Mouse (Mus musculus) forebrain, embryonic 10.5 days (tissue): Measurements from ENCODE around the gene Btbd17. TPM values are rescaled to one million over a fixed set of nuclear protein-coding genes. Genes with fewer than 3 reads are reported as not detected.
A peak's percentile ranks its signal among the peaks of the same experiment; 100 is the strongest.

Experiments used
- DNase-seq: peaks from one replicate; pipeline ENCODE4 v3.0.0-alpha.2; 2017; ENCODE audit warnings: low spot score; ENCODE audit errors: extremely low spot score
- H3K27ac ChIP-seq: fragments of 300-500 bp; sonication (generic); 2 replicates; pipeline ENCODE4 v1.5.1; 2016; ENCODE audit warnings: mild to moderate bottlenecking
- H3K27me3 ChIP-seq: fragments of 300-500 bp; sonication (generic); 2 replicates; pipeline ENCODE4 v1.6.1; 2016; ENCODE audit warnings: mild to moderate bottlenecking; ENCODE audit not compliant: poor library complexity, severe bottlenecking
- H3K36me3 ChIP-seq: fragments of 300-500 bp; sonication (generic); replicated peaks from 2 replicates; pipeline ENCODE4 v1.6.1; 2016; ENCODE audit warnings: mild to moderate bottlenecking, moderate library complexity
- H3K4me1 ChIP-seq: fragments of 300-500 bp; sonication (generic); 2 replicates; pipeline ENCODE4 v1.6.1; 2016
- H3K4me3 ChIP-seq: fragments of 300-500 bp; sonication (generic); 2 replicates; pipeline ENCODE4 v1.5.1; 2016; ENCODE audit warnings: mild to moderate bottlenecking, moderate library complexity
- H3K9me3 ChIP-seq: fragments of 300-500 bp; sonication (generic); 2 replicates; pipeline ENCODE4 v1.6.1; 2016; ENCODE audit warnings: mild to moderate bottlenecking, moderate library complexity
- WGBS: fragments of 180-500 bp; shearing (Covaris S2); methylation state at CpG from one replicate; pipeline ENCODE4 v1.1.7; 2016; 5-methylcytosine and 5-hydroxymethylcytosine counted together
- polyA plus RNA-seq: library from polyadenylated mRNA; unstranded; fragments of >200 nt; fragmentation: Nextera tagmentation; extraction: Ambion mirVana; gene quantifications from 2 replicates; pipeline ENCODE4 v1.2.1, GENCODE M21; 2016

Gene Btbd17
- 20.7 and 20.8 TPM in 2 replicates for polyA plus RNA-seq

DNA sequence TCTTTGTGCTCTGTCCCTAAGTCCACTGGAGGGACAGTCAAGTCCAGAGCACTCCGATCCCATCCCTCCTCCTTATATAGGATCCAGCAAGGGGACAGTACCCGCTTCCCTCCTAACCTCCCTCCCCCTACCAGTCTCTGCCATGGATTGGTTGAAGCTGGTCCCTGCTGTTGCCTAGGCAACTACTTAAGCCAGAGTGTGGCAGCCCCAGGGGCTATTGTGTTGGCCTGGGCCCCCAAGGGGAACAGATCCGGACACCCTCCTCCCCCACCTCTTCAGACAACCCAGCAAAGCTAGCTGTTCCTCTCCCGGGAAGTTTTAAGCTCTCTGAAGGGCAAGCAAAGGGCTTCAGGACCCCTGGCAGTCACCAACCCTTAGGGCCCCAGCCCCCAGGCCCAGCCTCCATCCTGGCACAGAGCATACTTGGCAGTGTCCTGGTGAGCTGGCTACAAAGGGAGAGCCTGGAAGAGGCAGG lies at the start of gene Btbd17:
Gene Btbd17 (minus strand): TSS at position 98 of the 475 bp plus-strand sequence.
- no peaks in the 10 kb centered on the region for H3K9me3 ChIP-seq
- peak within 1 kb of the TSS; percentile 58 for H3K4me3 ChIP-seq
- peaks cover 37% of the 10 kb centered on the region for H3K27me3 ChIP-seq
- peak; percentile 88 for DNase-seq
- 4% methylated on average over 4 of the region's 4 CpGs for WGBS
- H3K4me1 ChIP-seq = peaks cover 70% of the 10 kb centered on the region
- peak within 1 kb of the TSS; percentile 95 for H3K27ac ChIP-seq
- no peaks in the 10 kb centered on the region for H3K36me3 ChIP-seq

DNA sequence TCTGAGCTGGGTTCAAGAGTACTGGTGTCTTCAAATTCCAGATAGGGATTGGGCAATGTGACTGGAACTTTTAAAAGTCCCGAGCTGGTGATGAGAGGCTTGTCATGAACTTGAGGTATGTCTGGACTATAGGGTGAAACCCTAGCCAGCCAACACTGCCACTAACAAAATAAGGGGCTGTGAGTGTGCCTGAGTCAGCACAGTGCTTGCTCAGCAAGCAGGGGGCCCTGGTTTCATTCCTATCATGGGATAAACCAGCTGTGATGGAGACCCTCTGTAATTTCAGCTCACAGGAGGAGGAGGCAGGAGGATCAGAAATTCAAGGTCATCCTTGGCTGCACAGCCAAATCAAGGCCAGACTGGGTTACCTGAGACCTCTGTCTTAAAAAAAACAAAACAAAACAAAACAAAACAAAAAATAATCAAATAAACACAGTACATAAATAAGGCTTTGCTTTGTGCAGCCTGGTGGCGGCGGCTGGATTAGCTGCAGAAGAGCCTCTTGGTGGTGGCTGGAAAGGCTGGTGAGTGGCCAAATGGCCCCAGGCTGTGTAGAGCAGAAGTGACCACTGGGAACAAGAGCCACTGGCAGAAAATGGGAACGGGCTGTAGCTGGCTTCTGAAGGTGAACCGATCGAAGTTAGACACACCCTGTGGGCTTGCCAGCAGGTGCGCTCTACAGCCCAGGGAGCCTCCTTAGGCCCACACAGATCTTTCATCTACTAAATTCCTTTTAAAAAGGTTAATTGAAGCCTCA lies 48.9 kb upstream of the Btbd17 start:
- 67% methylated on average over 7 of the region's 7 CpGs for WGBS
- Histone ChIP-seq H3K4me3 (peak overlapping the region; percentile 24), H3K36me3 (no peaks in the 10 kb centered on the region), H3K27me3 (peaks cover 16% of the 10 kb centered on the region), H3K4me1 (peaks cover 42% of the 10 kb centered on the region), H3K9me3 (peaks cover 9% of the 10 kb centered on the region; the same call in 1 of the 2 replicates), H3K27ac (peak overlapping the region; percentile 83)
- DNase-seq = no peak

DNA sequence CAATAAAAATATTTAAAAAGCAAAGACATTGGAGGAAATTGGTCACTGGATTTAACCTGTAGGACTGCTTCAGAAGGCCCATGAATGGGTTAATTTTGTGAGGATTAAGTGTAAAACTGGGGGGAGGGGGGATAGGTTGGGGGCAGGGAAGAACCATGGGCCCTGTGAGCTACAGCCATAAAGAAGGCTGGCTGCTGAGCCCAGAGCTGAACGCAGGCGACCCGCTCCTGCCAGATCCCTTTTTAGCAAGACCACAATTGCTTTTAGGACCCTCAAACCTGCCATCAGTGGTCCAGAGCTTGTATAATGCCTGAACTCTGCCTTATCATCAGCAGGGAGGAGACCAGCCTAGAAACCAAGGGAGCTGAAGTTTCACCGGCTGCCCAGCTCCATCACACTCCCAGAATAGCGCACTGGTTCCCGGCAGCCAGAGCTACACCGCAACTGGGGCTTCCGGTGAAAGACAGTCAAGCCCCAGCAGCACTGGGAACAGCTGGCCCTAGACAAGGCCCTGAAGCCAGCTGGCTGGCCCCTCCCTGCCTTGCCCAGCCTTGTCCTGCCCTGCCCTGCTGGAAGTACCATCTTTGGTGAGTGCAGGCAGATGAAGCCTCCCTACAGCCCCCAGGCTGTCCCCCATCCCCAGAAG lies 48.2 kb upstream of the Btbd17 start:
- Histone ChIP-seq H3K4me3 (peak overlapping the region; percentile 24), H3K27ac (peak overlapping the region; percentile 83), H3K36me3 (no peaks in the 10 kb centered on the region), H3K4me1 (peaks cover 35% of the 10 kb centered on the region), H3K9me3 (peaks cover 9% of the 10 kb centered on the region; the same call in 1 of the 2 replicates), H3K27me3 (peaks cover 9% of the 10 kb centered on the region)
- WGBS = 3% methylated on average over 8 of the region's 8 CpGs
- peak; percentile 45 for DNase-seq

DNA sequence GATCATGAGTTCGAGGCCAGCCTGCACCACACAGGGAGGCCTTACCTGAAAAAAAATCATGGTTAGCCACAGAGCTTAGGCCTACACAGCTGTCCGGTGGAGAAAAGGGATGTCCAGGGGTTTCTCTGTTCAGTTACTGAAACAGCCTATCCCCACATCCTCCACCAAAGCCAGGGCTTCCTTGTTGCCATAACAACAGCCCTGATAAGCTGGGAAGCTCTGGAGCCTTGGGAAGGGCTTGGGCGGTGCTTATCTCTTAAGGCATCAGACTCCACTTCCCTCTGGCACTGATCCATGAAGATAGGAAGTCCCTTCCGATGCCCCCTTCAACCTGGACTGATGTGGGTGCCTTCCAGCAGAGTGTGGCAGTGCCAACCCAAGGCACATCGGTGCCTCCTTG lies 37.4 kb upstream of the Btbd17 start:
- H3K36me3 ChIP-seq = no peaks in the 10 kb centered on the region
- DNase-seq = no peak
- H3K27me3 ChIP-seq = no peaks in the 10 kb centered on the region; the same call in 1 of the 2 replicates
- no peak overlapping the region for H3K4me3 ChIP-seq
- H3K9me3 ChIP-seq = no peaks in the 10 kb centered on the region
- no peak overlapping the region for H3K27ac ChIP-seq
- WGBS = 56% methylated on average over 5 of the region's 5 CpGs
- H3K4me1 ChIP-seq = peaks cover 49% of the 10 kb centered on the region

DNA sequence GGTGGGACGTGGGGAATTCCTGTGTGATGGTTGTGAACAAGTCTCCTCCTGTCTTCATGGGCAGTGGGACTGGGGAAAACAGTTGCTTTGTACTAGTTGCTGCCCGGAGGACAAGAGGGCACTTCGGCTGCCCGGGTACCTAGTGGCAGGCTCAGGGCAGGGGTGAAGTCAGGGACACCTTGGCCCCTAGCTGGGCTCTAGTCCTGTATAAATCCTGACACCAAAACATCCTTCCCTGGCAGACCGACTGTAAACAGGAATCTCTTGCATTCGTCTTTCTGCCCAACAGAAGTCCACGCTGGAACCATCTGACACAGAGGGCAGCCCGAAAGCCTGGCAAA lies 34.7 kb upstream of the Btbd17 start:
- Histone ChIP-seq H3K9me3 (no peaks in the 10 kb centered on the region), H3K27ac (peak overlapping the region; percentile 92), H3K4me1 (peaks cover 49% of the 10 kb centered on the region), H3K36me3 (no peaks in the 10 kb centered on the region), H3K4me3 (peak overlapping the region; percentile 50), H3K27me3 (peaks cover 3% of the 10 kb centered on the region; the same call in 1 of the 2 replicates)
- no peak for DNase-seq
- WGBS = 12% methylated on average over 8 of the region's 8 CpGs

DNA sequence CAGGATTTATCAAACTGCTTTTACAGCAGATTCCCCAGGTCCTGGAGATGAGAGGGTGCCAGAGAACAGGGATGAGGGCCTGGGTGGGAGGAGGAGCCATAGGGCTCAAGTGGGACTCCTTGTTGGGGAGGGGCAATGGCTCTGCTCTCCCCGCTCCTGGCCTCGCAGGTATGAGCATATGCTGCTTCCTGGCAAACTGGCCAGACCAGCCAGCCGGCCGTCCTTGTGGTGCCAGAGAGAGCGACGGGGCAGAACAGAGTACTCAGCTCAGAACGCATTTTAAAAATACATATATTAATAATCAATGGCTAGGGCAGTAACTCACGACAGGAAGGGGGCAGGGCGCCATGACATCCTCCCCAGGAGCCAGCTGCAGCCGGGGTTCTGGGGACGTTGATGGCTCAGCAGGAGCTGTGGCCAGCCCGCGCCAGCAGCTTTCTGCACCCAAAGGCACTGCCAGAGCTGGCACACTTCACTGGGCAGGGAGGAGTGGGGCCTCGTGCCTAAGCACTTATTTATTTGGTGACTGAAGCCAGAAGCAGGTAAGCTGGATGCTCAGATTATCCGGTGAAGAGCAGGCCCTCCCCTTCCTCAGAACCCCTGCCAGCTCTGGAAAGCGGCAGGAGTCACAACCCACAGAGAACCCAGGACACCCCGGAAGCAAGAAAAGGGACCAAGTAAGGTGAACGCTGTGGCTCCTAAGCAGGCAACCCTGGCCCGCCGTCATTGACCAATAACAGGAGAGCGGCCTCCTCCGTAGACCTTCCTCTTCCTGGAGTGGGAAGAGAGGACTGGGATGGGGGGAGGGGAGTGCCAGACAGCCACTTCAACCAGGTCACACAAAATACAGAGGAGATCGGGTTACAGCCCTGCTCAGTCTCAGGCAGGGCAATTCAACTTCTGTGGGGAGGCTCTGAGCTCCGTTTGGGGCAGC lies 34.0 kb upstream of the Btbd17 start:
- Histone ChIP-seq H3K27me3 (peaks cover 7% of the 10 kb centered on the region; the same call in 1 of the 2 replicates), H3K4me1 (peaks cover 49% of the 10 kb centered on the region), H3K9me3 (no peaks in the 10 kb centered on the region), H3K27ac (peak overlapping the region; percentile 92), H3K36me3 (no peaks in the 10 kb centered on the region), H3K4me3 (peak overlapping the region; percentile 50)
- WGBS = 6% methylated on average over 24 of the region's 24 CpGs
- DNase-seq = peak; percentile 86

DNA sequence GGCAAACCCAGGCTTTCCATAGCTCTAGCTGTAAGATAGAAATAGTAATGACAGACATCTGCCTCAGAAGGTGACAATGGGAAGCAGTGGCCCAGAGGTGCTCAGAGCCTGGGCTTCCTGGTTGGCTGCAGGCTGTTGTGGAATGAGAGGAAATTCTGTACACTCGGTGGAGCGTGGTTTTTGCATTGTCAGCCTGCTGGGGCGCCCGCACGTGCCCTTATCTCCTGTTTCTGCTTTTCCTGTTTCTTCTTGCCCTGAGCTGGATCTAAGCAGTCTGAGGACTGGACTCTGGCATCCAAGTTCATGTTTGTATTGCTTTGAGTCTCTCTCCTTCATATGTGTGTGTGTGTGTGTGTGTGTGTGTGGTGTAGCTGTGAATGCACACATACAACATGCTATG lies 30.9 kb upstream of the Btbd17 start:
- peaks cover 16% of the 10 kb centered on the region for H3K27me3 ChIP-seq
- no peaks in the 10 kb centered on the region for H3K9me3 ChIP-seq
- H3K4me3 ChIP-seq = no peak overlapping the region
- H3K36me3 ChIP-seq = no peaks in the 10 kb centered on the region
- DNase-seq = no peak
- peaks cover 56% of the 10 kb centered on the region for H3K4me1 ChIP-seq
- peak overlapping the region; percentile 48; the same call in 1 of the 2 replicates for H3K27ac ChIP-seq
- 73% methylated on average over 5 of the region's 5 CpGs for WGBS

DNA sequence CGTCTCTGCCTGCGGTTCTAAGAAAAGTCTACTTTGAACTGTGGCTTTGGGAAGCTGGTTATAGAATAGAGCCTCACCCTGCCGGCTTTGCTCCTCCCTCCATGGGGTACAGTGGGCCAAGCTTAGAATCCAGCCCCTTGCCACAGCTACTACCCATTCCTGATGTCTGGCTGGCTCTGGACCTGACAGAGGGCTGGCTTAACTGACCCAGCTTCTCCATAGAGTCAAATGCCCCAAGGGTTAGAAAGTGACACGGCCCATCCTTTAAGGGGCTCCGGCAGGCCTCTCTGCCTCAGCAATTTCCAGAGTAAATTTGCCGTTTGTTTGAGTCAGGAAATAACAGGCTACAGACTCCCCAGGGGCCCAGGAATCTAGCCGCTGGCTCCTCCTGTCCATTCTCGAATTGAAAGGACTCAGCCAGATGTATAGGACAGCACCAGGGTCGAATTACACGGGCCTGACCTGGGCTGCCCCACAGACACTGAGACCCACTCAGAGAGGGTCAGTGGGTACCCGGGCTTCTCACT lies 27.5 kb upstream of the Btbd17 start:
- DNase-seq = no peak
- H3K4me1 ChIP-seq = peaks cover 59% of the 10 kb centered on the region
- H3K27ac ChIP-seq = peak overlapping the region; percentile 65
- peak overlapping the region; percentile 26 for H3K4me3 ChIP-seq
- H3K9me3 ChIP-seq = peaks cover 6% of the 10 kb centered on the region
- H3K36me3 ChIP-seq = no peaks in the 10 kb centered on the region
- WGBS = 1% methylated on average over 11 of the region's 11 CpGs
- peaks cover 23% of the 10 kb centered on the region for H3K27me3 ChIP-seq

DNA sequence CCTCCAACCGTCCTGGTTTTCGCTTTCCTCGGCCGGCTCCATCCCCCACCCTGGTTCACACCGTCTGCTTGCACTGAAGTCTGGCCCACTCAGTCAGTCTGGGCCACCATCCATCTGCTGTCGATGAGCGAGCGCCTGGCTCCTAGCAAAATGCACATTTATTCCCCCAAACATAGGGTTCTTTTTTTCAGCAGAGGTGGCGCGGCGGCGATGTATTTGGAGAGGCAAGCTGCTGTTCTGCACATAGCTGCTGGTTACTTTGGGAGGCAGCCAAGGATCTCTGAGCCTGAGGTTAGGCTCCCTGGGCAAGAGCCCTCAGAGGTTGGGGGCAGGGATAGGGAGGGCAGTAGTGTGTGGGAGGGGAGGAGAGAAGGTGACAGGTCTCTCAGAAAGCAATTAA lies 27.0 kb upstream of the Btbd17 start:
- 65% methylated on average over 12 of the region's 12 CpGs for WGBS
- Histone ChIP-seq H3K9me3 (peaks cover 11% of the 10 kb centered on the region), H3K27ac (peak overlapping the region; percentile 65), H3K27me3 (peaks cover 23% of the 10 kb centered on the region), H3K36me3 (no peaks in the 10 kb centered on the region), H3K4me1 (peaks cover 57% of the 10 kb centered on the region), H3K4me3 (peak overlapping the region; percentile 26; the same call in 1 of the 2 replicates)
- no peak for DNase-seq

DNA sequence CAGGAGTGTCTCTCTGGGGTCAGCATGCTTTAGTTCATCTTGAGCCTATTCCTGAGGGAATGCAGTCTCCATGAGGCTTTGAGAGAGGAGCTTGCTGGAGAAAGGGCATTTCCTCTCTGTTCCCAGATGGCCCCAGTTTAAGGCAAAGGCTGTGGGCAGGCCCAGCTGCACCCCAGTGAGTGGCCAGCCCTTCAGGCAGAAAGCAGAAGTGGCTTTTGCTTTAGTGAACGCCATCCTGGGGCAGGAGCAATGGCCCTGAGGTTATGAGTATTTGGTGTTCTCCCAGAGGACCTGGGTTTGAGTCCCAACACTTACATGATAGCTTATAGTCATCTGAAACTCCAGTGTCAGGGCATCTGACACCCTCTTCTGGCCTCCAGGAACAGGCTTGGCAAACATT lies 25.6 kb upstream of the Btbd17 start:
- Histone ChIP-seq H3K4me1 (peaks cover 56% of the 10 kb centered on the region), H3K4me3 (no peak overlapping the region)
- 78% methylated on average over 1 of the region's 1 CpGs for WGBS

DNA sequence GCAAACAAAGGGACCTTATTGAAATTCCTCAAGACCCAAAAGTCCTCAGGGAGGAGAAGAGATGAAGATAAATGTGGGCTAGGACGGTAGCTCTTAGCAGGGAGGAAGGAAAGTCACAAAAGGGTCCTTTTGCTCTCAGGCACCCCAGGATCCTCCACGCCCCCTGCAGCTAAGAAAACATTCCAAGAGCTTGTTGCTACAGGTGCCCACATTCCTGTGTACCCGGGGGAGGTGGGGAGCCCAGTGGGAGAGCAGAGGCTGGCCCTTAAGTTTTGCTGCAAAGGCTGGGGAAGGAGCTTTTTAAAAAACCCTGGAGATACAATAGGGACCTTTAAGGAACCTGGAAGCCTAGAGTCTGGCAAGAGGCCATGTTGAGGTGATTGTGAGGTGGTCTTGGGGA lies 24.7 kb upstream of the Btbd17 start:
- H3K4me3 ChIP-seq = no peak overlapping the region
- no peak for DNase-seq
- peak overlapping the region; percentile 25; the same call in 1 of the 2 replicates for H3K27ac ChIP-seq
- H3K27me3 ChIP-seq = peaks cover 21% of the 10 kb centered on the region
- H3K4me1 ChIP-seq = peaks cover 57% of the 10 kb centered on the region
- peaks cover 11% of the 10 kb centered on the region for H3K9me3 ChIP-seq
- 35% methylated on average over 3 of the region's 3 CpGs for WGBS
- no peaks in the 10 kb centered on the region for H3K36me3 ChIP-seq

More for the DNA sequence above, 25.6 kb upstream of the Btbd17 start:
- Histone ChIP-seq H3K9me3 (peaks cover 11% of the 10 kb centered on the region), H3K36me3 (no peaks in the 10 kb centered on the region), H3K27me3 (peaks cover 23% of the 10 kb centered on the region), H3K27ac (peak overlapping the region; percentile 35; the same call in 1 of the 2 replicates)
- DNase-seq = no peak

DNA sequence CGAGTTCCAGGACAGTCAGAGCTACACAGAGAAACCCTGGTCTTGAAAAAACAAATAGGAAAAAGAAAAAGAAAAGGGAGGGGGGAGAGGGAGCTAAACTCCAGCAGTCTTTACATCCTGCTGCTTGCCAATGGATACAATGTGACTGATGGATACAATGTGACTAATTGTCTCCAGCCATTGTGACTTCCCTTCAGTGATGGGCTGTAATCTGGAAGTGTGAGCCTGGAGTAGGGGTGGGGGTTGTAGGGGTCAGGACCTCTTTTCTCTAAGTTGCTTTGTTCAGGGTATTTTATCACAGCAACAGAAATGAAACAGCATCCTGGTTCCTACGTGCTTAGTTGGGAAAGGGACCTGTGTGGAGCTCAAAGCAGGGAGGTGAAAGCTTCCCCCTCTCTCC lies 23.4 kb upstream of the Btbd17 start:
- Histone ChIP-seq H3K36me3 (no peaks in the 10 kb centered on the region), H3K27ac (peak overlapping the region; percentile 78), H3K4me1 (peaks cover 60% of the 10 kb centered on the region), H3K4me3 (no peak overlapping the region), H3K9me3 (peaks cover 11% of the 10 kb centered on the region), H3K27me3 (peaks cover 12% of the 10 kb centered on the region)
- DNase-seq = no peak
- 28% methylated on average over 2 of the region's 2 CpGs for WGBS
